Mouse (Mus musculus): ENCODE measurements around the gene Krt27.

DNA sequence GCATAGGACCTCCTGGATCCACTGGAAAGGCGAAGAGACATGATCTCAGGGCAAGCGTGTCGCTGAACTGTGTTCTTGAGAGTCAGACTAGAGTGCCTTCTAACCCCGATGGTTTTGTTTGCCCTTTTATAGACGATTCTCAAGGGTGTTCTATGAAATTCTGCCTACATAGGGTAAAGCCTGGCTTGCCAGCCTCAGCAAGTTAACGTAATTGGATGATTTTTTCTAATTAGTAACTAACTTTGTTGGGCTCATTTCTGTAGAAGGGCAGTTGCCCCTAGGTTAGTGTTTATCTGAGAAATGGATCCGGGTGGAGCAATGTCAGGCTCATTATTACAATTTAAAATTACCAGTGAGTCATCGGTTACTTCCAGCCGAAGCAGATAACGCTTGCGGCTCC, 28.1 kb downstream of the Krt27 start, which contains the start of gene Krt25:
- TF ChIP-seq CTCF (IDR thresholded peaks at IDR 0.05; ENCODE audit: extremely low read depth, insufficient read length, insufficient replicate concordance, low read depth, low read length), result no peak
- TF ChIP-seq POLR2A (IDR thresholded peaks at IDR 0.05; ENCODE audit: low read depth, low read length), result no peak
